Mouse (Mus musculus): ENCODE data around the gene Deaf1. TPM values are rescaled to one million over a fixed set of nuclear protein-coding genes. Genes with fewer than 3 reads are reported as not detected.
A peak's percentile ranks its signal among the peaks of the same experiment; 100 is the strongest.

Gene Deaf1
- total RNA-seq (2014; rRNA removed) (246 and 289 TPM in 2 replicates), polyA plus RNA-seq (2015; fragmentation: Nextera tagmentation; extraction: Ambion mirVana) (291 and 306 TPM in 2 replicates)

DNA sequence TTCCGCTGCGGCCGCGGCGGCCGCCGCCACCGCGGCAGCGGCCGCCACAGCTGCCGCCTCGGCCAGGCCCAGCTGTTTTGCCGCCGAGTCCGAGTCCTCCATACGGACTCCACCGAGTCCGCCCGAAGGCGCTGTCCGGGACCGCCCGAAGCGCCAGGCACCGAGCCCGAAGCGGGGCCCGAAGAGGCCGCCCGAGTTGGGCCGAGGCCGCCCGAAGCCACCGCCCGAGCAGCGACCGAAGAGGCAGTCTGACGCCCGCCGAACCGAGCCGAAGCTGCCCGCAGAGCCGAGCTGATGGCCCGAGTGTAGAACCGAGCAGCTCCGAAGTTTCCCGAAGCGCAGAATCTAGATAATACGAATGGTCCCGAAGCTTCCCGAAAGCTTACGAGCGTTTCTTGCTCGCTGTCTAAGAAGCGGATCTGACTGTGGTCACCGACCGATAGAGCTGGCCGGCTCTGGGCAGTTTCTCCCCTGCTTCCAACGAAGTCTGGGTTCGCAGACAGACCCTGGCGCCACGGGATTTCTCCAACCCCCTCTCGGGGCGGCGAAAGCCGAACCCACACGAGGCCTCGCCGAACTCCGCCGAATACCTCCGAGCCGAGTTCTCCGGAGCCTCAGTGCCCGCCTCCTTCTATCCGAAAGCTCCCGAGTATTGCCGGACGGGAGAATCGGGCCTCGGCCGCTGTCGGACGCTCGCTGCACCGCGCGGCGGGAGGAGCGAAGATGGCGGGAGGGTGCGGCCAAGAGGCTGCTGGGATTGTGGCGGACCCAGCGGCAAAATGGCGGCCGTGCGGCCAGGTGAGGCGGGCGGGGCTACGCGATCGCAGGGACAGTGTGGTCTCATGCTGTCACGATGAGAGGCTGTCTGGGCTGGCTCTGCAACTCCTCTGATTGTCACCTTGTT is at the start of gene Deaf1, which contains the start of gene Tmem80:
Deaf1 (minus strand) TSS at position 222 of the 904 bp plus-strand sequence.
Tmem80 (plus strand) TSS at position 271 of the 904 bp plus-strand sequence.
- Histone ChIP-seq H3K9ac (replicated peaks; ENCODE audit: low read length, poor library complexity, severe bottlenecking) (peak within 1 kb of the TSS; percentile 89), H3K27ac (ENCODE audit: low read depth, low read length) (peak within 1 kb of the TSS; percentile 100), H3K4me3 (ENCODE audit: low read depth, low read length) (peak within 1 kb of the TSS; percentile 65), H3K4me2 (ENCODE audit: low read depth, low read length, poor library complexity, severe bottlenecking) (peak within 1 kb of the TSS; percentile 99), H3K36me3 (ENCODE audit: insufficient read depth, low read length) (peaks cover 7% of the 10 kb centered on the region), H3K4me1 (ENCODE audit: insufficient read depth, low read length) (peaks cover 11% of the 10 kb centered on the region; the same call in 1 of the 2 replicates), H3K27me3 (ENCODE audit: insufficient read depth, low read length) (no peaks in the 10 kb centered on the region), H3K9me3 (ENCODE audit: low read length) (no peaks in the 10 kb centered on the region)
- ATAC-seq (ENCODE audit: low FRiP score) (peak; percentile 97), DNase-seq (ENCODE audit: low spot score) (peak; percentile 100)
- under 1% methylated on average over 94 of the region's 105 CpGs for WGBS
- no peak for TF ChIP-seq CTCF (IDR thresholded peaks at IDR 0.05)

DNA sequence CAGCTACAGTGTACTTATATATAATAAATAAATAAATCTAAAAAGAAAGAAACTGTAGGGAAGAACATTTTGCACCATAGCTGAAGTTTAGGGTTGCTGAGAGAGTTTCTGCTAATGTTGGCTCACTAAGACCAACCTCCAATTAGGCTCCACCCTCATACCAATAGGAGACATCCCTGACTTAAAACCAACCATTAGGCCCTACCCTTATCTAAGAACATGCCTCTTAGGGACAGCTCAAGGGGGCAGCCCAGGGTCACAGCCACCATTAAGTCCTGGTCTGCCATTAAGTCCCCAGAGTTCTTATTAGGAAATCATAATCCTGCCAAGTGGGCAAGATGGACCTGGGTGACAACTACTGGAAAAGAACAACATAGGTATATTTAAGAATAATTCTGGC is 46.9 kb upstream of the Deaf1 start:
- H3K27ac ChIP-seq (ENCODE audit: low read depth, low read length) = no peak overlapping the region
- no peak overlapping the region for H3K9ac ChIP-seq (replicated peaks; ENCODE audit: low read length, poor library complexity, severe bottlenecking)
- DNase-seq (ENCODE audit: low spot score) = no peak
- no peak overlapping the region for H3K4me3 ChIP-seq (ENCODE audit: low read depth, low read length)
- no peak overlapping the region for H3K4me2 ChIP-seq (ENCODE audit: low read depth, low read length, poor library complexity, severe bottlenecking)
- H3K27me3 ChIP-seq (ENCODE audit: insufficient read depth, low read length) = no peaks in the 10 kb centered on the region
- no peak for ATAC-seq (ENCODE audit: low FRiP score)
- H3K4me1 ChIP-seq (ENCODE audit: insufficient read depth, low read length) = no peaks in the 10 kb centered on the region
- no peaks in the 10 kb centered on the region for H3K36me3 ChIP-seq (ENCODE audit: insufficient read depth, low read length)
- TF ChIP-seq CTCF (IDR thresholded peaks at IDR 0.05) = no peak
- H3K9me3 ChIP-seq (ENCODE audit: low read length) = no peaks in the 10 kb centered on the region

GRCm38 (mm10) chr7:141373611-141374010 is 46.1 kb upstream of the Deaf1 start:
- H3K27me3 ChIP-seq (ENCODE audit: insufficient read depth, low read length) = no peaks in the 10 kb centered on the region
- no peak for TF ChIP-seq CTCF (IDR thresholded peaks at IDR 0.05)

GRCm38 (mm10) chr7:141371942-141372595 is 44.6 kb upstream of the Deaf1 start:
- no peak overlapping the region for H3K4me2 ChIP-seq (ENCODE audit: low read depth, low read length, poor library complexity, severe bottlenecking)

More at GRCm38 (mm10) chr7:141373611-141374010, 46.1 kb upstream of the Deaf1 start:
- Histone ChIP-seq H3K4me2 (ENCODE audit: low read depth, low read length, poor library complexity, severe bottlenecking) (no peak overlapping the region), H3K4me1 (ENCODE audit: insufficient read depth, low read length) (no peaks in the 10 kb centered on the region), H3K27ac (ENCODE audit: low read depth, low read length) (no peak overlapping the region), H3K9ac (replicated peaks; ENCODE audit: low read length, poor library complexity, severe bottlenecking) (no peak overlapping the region), H3K9me3 (ENCODE audit: low read length) (no peaks in the 10 kb centered on the region), H3K4me3 (ENCODE audit: low read depth, low read length) (no peak overlapping the region), H3K36me3 (ENCODE audit: insufficient read depth, low read length) (no peaks in the 10 kb centered on the region)
- WGBS = 34% methylated on average over 6 of the region's 6 CpGs
- no peak for ATAC-seq (ENCODE audit: low FRiP score)
- DNase-seq (ENCODE audit: low spot score) = peak; percentile 9

DNA sequence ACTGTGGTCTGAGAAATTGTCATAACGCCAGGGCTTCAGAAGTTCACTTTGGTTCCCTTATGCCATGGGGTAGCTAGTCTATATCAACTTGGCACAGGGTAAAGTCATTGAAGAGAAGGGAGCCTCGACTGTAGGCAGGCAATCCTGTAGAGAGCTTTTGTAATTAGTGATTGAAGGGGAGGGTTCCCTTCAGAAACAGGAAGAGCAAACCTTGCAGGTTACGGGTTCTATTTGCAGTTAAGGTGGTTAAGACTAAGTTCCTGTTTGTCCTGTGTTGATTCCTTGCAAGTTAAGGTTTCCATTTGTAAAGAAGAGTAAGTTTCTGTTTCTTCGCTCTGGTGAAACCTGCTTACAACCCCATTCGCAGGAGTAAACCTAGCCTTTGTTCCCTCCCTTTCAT is 42.4 kb upstream of the Deaf1 start:
- 72% methylated on average over 5 of the region's 5 CpGs for WGBS
- TF ChIP-seq CTCF (IDR thresholded peaks at IDR 0.05) = no peak
- Histone ChIP-seq H3K4me2 (ENCODE audit: low read depth, low read length, poor library complexity, severe bottlenecking) (no peak overlapping the region), H3K9ac (replicated peaks; ENCODE audit: low read length, poor library complexity, severe bottlenecking) (no peak overlapping the region), H3K27me3 (ENCODE audit: insufficient read depth, low read length) (no peaks in the 10 kb centered on the region), H3K9me3 (ENCODE audit: low read length) (no peaks in the 10 kb centered on the region), H3K36me3 (ENCODE audit: insufficient read depth, low read length) (no peaks in the 10 kb centered on the region), H3K4me3 (ENCODE audit: low read depth, low read length) (no peak overlapping the region), H3K27ac (ENCODE audit: low read depth, low read length) (no peak overlapping the region), H3K4me1 (ENCODE audit: insufficient read depth, low read length) (no peaks in the 10 kb centered on the region)
- DNase-seq (ENCODE audit: low spot score) (no peak), ATAC-seq (ENCODE audit: low FRiP score) (no peak)

More at GRCm38 (mm10) chr7:141371942-141372595, 44.6 kb upstream of the Deaf1 start:
- no peak for ATAC-seq (ENCODE audit: low FRiP score)
- 76% methylated on average over 6 of the region's 6 CpGs for WGBS
- no peaks in the 10 kb centered on the region for H3K36me3 ChIP-seq (ENCODE audit: insufficient read depth, low read length)
- DNase-seq (ENCODE audit: low spot score) = no peak
- no peak for TF ChIP-seq CTCF (IDR thresholded peaks at IDR 0.05)
- H3K4me1 ChIP-seq (ENCODE audit: insufficient read depth, low read length) = no peaks in the 10 kb centered on the region
- H3K9ac ChIP-seq (replicated peaks; ENCODE audit: low read length, poor library complexity, severe bottlenecking) = no peak overlapping the region
- no peak overlapping the region for H3K27ac ChIP-seq (ENCODE audit: low read depth, low read length)
- no peaks in the 10 kb centered on the region for H3K9me3 ChIP-seq (ENCODE audit: low read length)
- H3K4me3 ChIP-seq (ENCODE audit: low read depth, low read length) = no peak overlapping the region
- H3K27me3 ChIP-seq (ENCODE audit: insufficient read depth, low read length) = no peaks in the 10 kb centered on the region

Data from midbrain, postnatal 0 days (tissue).